8 mouse cellular contexts compared by ENCODE assay signal in genomic region chr12:72664735-72665337, GRCm38 (mm10). TPM values are rescaled to one million over a fixed set of nuclear protein-coding genes. Genes with fewer than 3 reads are reported as not detected.
DNase-seq lines count a peak whose midpoint lies in the region; ATAC-seq and TF ChIP-seq lines count a peak whose summit lies in the region.

Gene Dhrs7 (minus strand): TSS chr12:72664909.

- H3K9ac ChIP-seq in heart, embryonic 11.5 days (ENCODE audit: low read depth, low read length): peak within 1 kb of the TSS; percentile 77
- H3K9ac ChIP-seq in kidney, embryonic 16.5 days (replicated peaks; ENCODE audit: low read length): peak within 1 kb of the TSS; percentile 71

- peak within 1 kb of the TSS; percentile 64 for H3ac ChIP-seq in C2C12 (ENCODE audit: control insufficient read depth, insufficient read length, low read depth)

- peak within 1 kb of the TSS; percentile 55 for H3K4me3 ChIP-seq in C2C12 (ENCODE audit: insufficient read depth, poor library complexity, severe bottlenecking)
- peak within 1 kb of the TSS; percentile 68 for H3K4me3 ChIP-seq in erythroblast, embryonic 14.5 days (replicated peaks)
- H3K4me3 ChIP-seq in heart, embryonic 11.5 days (ENCODE audit: low read depth, low read length): peak within 1 kb of the TSS; percentile 71
- H3K4me3 ChIP-seq in kidney, embryonic 16.5 days (ENCODE audit: low read length): peak within 1 kb of the TSS; percentile 74

- H3K79me3 ChIP-seq in C2C12 (ENCODE audit: low read depth): no peaks in the 10 kb centered on the region

- no peaks in the 10 kb centered on the region for H3K9me3 ChIP-seq in erythroblast, embryonic 14.5 days (ENCODE audit: control insufficient read depth, low read length)
- no peaks in the 10 kb centered on the region for H3K9me3 ChIP-seq in heart, embryonic 11.5 days (replicated peaks; ENCODE audit: control insufficient read depth, low read length)
- 0 out of 2 replicates have a peak, but pooled peaks cover 7% of the 10 kb centered on the region for H3K9me3 ChIP-seq in kidney, embryonic 16.5 days (ENCODE audit: low read length)

- H3K27me3 ChIP-seq in C2C12 (ENCODE audit: control insufficient read depth, insufficient read depth, insufficient read length): no peaks in the 10 kb centered on the region
- H3K27me3 ChIP-seq in erythroblast, embryonic 14.5 days (ENCODE audit: control insufficient read depth): no peaks in the 10 kb centered on the region
- no peaks in the 10 kb centered on the region for H3K27me3 ChIP-seq in heart, embryonic 11.5 days (ENCODE audit: control insufficient read depth, insufficient read depth, low read length)
- H3K27me3 ChIP-seq in kidney, embryonic 16.5 days (ENCODE audit: insufficient read depth, low read length): no peaks in the 10 kb centered on the region

- ATAC-seq in heart, embryonic 11.5 days (replicated peaks; ENCODE audit: insufficient number of reproducible peaks, low FRiP score, low TSS enrichment): peak; percentile 92
- ATAC-seq in kidney, embryonic 16.5 days (ENCODE audit: low FRiP score, low TSS enrichment): peak; percentile 94

- no peaks in the 10 kb centered on the region for H3K36me3 ChIP-seq in C2C12 (ENCODE audit: control insufficient read depth, insufficient read depth)
- no peaks in the 10 kb centered on the region for H3K36me3 ChIP-seq in erythroblast, embryonic 14.5 days (ENCODE audit: control insufficient read depth)
- no peaks in the 10 kb centered on the region for H3K36me3 ChIP-seq in heart, embryonic 11.5 days (ENCODE audit: control insufficient read depth, insufficient read depth, low read length)
- H3K36me3 ChIP-seq in kidney, embryonic 16.5 days (ENCODE audit: insufficient read depth, low read length): no peaks in the 10 kb centered on the region

- H3K27ac ChIP-seq in heart, embryonic 11.5 days (ENCODE audit: low read depth, low read length): peak within 1 kb of the TSS; percentile 85
- peak within 1 kb of the TSS; percentile 56; the same call in 1 of the 2 replicates for H3K27ac ChIP-seq in kidney, embryonic 16.5 days (ENCODE audit: low read length)

- WGBS in heart, embryonic 11.5 days (ENCODE audit: insufficient replicate concordance): under 1% methylated on average over 33 of the region's 33 CpGs
- 1% methylated on average over 32 of the region's 33 CpGs for WGBS in kidney, embryonic 16.5 days

- H3K4me1 ChIP-seq in erythroblast, embryonic 14.5 days (ENCODE audit: control insufficient read depth): peaks cover 16% of the 10 kb centered on the region
- peaks cover 6% of the 10 kb centered on the region; the same call in 1 of the 2 replicates for H3K4me1 ChIP-seq in heart, embryonic 11.5 days (ENCODE audit: control insufficient read depth, insufficient read depth, low read length)
- peaks cover 5% of the 10 kb centered on the region; the same call in 1 of the 2 replicates for H3K4me1 ChIP-seq in kidney, embryonic 16.5 days (ENCODE audit: insufficient read depth, low read length)

- peak within 1 kb of the TSS; percentile 90 for H3K4me2 ChIP-seq in heart, embryonic 11.5 days
- peak within 1 kb of the TSS; percentile 93 for H3K4me2 ChIP-seq in kidney, embryonic 16.5 days (replicated peaks; ENCODE audit: low read depth, low read length)

- DNase-seq in brain, embryonic 14.5 days (ENCODE audit: low read depth): peak; percentile 86
- DNase-seq in liver: peak; percentile 85
- DNase-seq in monocyte, adult 2 months (ENCODE audit: low read depth in 1 of 2, low spot score in 2 of 2): peak; percentile 60 to 77
- DNase-seq in spleen, postnatal 36 days (ENCODE audit: low spot score in 2 of 2): peak; percentile 86

- peak; percentile 34 for TF ChIP-seq CTCF in C2C12 (IDR thresholded peaks at IDR 0.05; ENCODE audit: control insufficient read depth, insufficient read depth, insufficient read length)
- peak; percentile 16; the same call in 1 of the 2 replicates for TF ChIP-seq CTCF in brain, embryonic 14.5 days (IDR thresholded peaks at IDR 0.05; ENCODE audit: borderline replicate concordance, extremely low read depth, insufficient read depth, insufficient read length)

- peaks cover 10% of the 10 kb centered on the region for H3K79me2 ChIP-seq in C2C12 (ENCODE audit: control insufficient read depth, insufficient read depth)

- TF ChIP-seq POLR2A in brain, embryonic 14.5 days (IDR thresholded peaks at IDR 0.05; ENCODE audit: borderline replicate concordance, extremely low read depth, insufficient read depth, insufficient read length, poor library complexity, severe bottlenecking): 0 out of 2 replicates have a peak, but pooled peaks have one; percentile 14

TF ChIP-seq in C2C12, 6 proteins besides CTCF, POLR2A, EP300 and RAD21:
- TF ChIP-seq CEBPB (IDR thresholded peaks at IDR 0.05; ENCODE audit: low read depth): peak; percentile 97
- no peak for TF ChIP-seq MAX (IDR thresholded peaks at IDR 0.05)

RNA-seq across cellular contexts. Expression of gene Dhrs7, which starts in this region (rescaled TPM):
- polyA plus RNA-seq in C2C12 (2012; fragmentation: generic; extraction: Trizol): 22.4 TPM
- polyA plus RNA-seq in brain, embryonic 14.5 days (2012; rRNA removed): 6.0 and 6.8 TPM in 2 replicates
- polyA plus RNA-seq in erythroblast, embryonic 14.5 days (2012): 0.08 TPM in 1 of 2 replicates, not detected in the other
- 33.1 and 35.9 TPM in 2 replicates for polyA plus RNA-seq in heart, embryonic 11.5 days (2014; fragmentation: Nextera tagmentation; extraction: Ambion mirVana)
- 12.1 and 13.7 TPM in 2 replicates for polyA plus RNA-seq in kidney, embryonic 16.5 days (2015; fragmentation: Nextera tagmentation; extraction: Ambion mirVana)

Comparison
In these comparisons a context has a peak if more than half of its experiments do, and no peak if none do; other contexts are left out.
1. Peak in every context shown above with its lines: DNase-seq, ATAC-seq, H3K4me3 ChIP-seq and H3K27ac ChIP-seq.